Mouse (Mus musculus) small intestine, adult 2 months (tissue): ENCODE data around the gene Map3k7cl. TPM values are rescaled to one million over a fixed set of nuclear protein-coding genes. Genes with fewer than 3 reads are reported as not detected.

ENCODE experiments used
- H3K27ac ChIP-seq: fragments of 200-500 bp; 2 replicates; pipeline ENCODE4 v1.5.1; 2012; ENCODE audit warnings: low read depth, low read length, control low read depth, inconsistent platforms; ENCODE audit not compliant: insufficient read depth
- H3K27me3 ChIP-seq: fragments of 200-500 bp; 2 replicates; pipeline ENCODE4 v1.6.1; 2012; ENCODE audit warnings: mild to moderate bottlenecking, moderate library complexity, low read length, inconsistent platforms; ENCODE audit not compliant: control insufficient read depth, insufficient read depth
- H3K36me3 ChIP-seq: fragments of 200-500 bp; 2 replicates; pipeline ENCODE4 v1.6.1; 2012; ENCODE audit warnings: mild to moderate bottlenecking, low read length, control low read depth, inconsistent platforms; ENCODE audit not compliant: control insufficient read depth, insufficient read depth
- H3K4me1 ChIP-seq: fragments of 200-500 bp; 2 replicates; pipeline ENCODE4 v1.6.1; 2012; ENCODE audit warnings: low read length, inconsistent platforms, mixed read lengths; ENCODE audit not compliant: control insufficient read depth, insufficient read depth, insufficient read length
- H3K4me3 ChIP-seq: fragments of 200-500 bp; 2 replicates; pipeline ENCODE4 v1.5.1; 2012; ENCODE audit warnings: low read depth, mild to moderate bottlenecking, control low read depth, inconsistent platforms, low read length, moderate library complexity
- CTCF ChIP-seq: fragments of 200-500 bp; IDR thresholded peaks from 2 replicates; pipeline ENCODE4 v1.5.1; 2012; ENCODE audit warnings: low read depth, mild to moderate bottlenecking, control low read depth, inconsistent platforms, low read length, moderate library complexity, mixed read lengths; ENCODE audit not compliant: insufficient replicate concordance, insufficient read length; ENCODE audit errors: extremely low read depth
- POLR2A ChIP-seq: fragments of 200-500 bp; IDR thresholded peaks from 2 replicates; pipeline ENCODE4 v1.6.1; 2012; ENCODE audit warnings: low read depth, mild to moderate bottlenecking, control low read depth, inconsistent platforms, low read length, moderate library complexity
- WGBS: fragments of 180-500 bp; shearing (Covaris S2); methylation state at CpG from one replicate; pipeline ENCODE4 v1.1.7; 2018; 5-methylcytosine and 5-hydroxymethylcytosine counted together
- polyA plus RNA-seq: library from polyadenylated mRNA; depleted of rRNA; stranded (reverse); fragments of >200 nt; gene quantifications from 2 replicates; pipeline ENCODE4 v1.2.3, GENCODE M21; 2012

Gene Map3k7cl
- polyA plus RNA-seq, 1 experiment, result 0.19 TPM

DNA sequence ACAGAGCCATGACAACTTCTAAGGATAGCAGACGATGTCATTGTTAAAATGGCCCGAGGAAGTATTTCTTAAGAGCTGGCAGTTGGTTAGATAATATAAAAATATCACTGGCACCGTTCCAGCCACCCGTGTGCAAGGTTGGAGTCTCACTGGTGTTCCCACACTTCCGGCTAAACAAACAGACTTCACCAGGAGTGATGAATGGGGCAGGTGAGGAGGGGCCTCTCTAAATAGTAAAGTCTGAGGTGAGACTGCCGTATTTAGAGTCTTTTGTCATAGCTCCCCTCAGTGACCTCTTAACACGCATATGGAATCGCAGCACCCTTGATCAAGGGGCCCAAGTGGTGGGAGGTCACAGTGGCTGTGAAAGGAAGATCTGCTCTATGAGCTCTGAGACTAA, 3.2 kb downstream of the Map3k7cl start:
- no peaks in the 10 kb centered on the region for H3K27me3 ChIP-seq
- WGBS, result 19% methylated on average over 8 of the region's 8 CpGs
- no peak overlapping the region for H3K27ac ChIP-seq
- H3K36me3 ChIP-seq, result no peaks in the 10 kb centered on the region
- H3K4me1 ChIP-seq, result 0 out of 2 replicates have a peak, but pooled peaks cover 2% of the 10 kb centered on the region
- TF ChIP-seq CTCF, result no peak
- H3K4me3 ChIP-seq, result no peak overlapping the region

DNA sequence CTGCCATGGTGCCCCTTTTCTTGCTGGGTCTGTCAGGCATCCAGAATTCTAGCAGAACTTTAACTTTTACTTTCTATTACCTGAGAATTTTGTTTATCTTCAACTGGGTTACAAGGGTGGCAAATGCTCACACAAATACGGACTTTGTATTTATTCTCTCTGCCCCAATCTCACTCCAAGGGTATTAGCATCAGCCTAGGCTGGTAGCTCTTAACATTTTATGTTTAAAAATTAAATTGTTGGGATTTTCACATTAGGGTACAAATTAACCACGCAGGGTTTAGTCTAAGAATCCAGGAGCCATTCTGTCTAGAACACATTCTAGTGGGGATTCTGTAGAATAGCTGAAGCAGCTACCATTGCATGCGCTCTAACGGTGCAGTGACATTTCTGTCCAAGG, 8.4 kb downstream of the Map3k7cl start:
- 73% methylated on average over 4 of the region's 4 CpGs for WGBS
- no peak overlapping the region for H3K27ac ChIP-seq
- TF ChIP-seq CTCF, result no peak
- TF ChIP-seq POLR2A, result no peak

DNA sequence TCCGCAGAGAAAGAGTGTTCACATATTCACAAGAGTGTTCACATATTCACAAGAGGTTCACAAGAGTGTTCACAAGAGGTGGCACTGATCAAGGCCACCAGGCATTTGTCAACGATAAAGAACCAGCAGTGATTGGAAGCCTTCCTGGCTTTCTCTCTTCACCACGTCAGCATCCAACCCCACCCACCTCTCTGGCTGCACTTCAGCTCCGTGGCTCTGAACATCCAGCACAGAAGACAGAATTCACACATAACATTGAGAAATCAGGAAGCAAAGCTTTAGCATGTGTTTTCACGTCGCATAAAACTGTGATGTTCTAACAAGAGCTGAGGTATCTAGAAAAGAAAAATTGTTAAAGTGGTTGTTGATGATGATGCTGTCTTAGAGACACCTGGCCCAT, 10.4 kb downstream of the Map3k7cl start:
- 59% methylated on average over 6 of the region's 6 CpGs for WGBS
- Histone ChIP-seq H3K27ac (no peak overlapping the region), H3K27me3 (no peaks in the 10 kb centered on the region), H3K4me1 (no peaks in the 10 kb centered on the region), H3K36me3 (no peaks in the 10 kb centered on the region), H3K4me3 (no peak overlapping the region)
- TF ChIP-seq CTCF (no peak), POLR2A (no peak)

More for the DNA sequence above, 8.4 kb downstream of the Map3k7cl start:
- no peaks in the 10 kb centered on the region for H3K4me1 ChIP-seq
- H3K4me3 ChIP-seq, result no peak overlapping the region
- H3K27me3 ChIP-seq, result no peaks in the 10 kb centered on the region
- no peaks in the 10 kb centered on the region for H3K36me3 ChIP-seq

DNA sequence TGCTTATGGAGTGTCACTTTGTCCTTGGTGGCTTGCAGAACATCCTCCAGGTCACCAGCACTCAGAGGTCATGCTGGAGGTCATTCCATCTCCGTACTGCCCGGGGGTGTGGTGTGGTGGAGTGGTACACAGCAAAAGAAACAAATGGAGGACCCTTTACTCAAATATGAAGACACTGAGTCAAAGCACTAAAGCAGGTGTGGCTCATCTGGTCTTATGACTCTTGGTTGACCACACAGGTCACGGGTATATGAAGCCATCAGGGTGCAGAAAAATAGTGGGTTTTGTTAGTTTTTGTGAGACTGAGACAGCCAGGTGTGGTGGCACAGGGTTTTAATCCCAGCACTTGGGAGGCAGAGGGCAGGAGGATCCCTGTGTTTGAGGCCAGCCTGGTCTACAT, 11.4 kb downstream of the Map3k7cl start:
- Histone ChIP-seq H3K27ac (no peak overlapping the region), H3K4me1 (no peaks in the 10 kb centered on the region), H3K4me3 (no peak overlapping the region), H3K36me3 (no peaks in the 10 kb centered on the region), H3K27me3 (no peaks in the 10 kb centered on the region)
- WGBS, result 87% methylated on average over 3 of the region's 3 CpGs
- TF ChIP-seq CTCF (no peak), POLR2A (no peak)

DNA sequence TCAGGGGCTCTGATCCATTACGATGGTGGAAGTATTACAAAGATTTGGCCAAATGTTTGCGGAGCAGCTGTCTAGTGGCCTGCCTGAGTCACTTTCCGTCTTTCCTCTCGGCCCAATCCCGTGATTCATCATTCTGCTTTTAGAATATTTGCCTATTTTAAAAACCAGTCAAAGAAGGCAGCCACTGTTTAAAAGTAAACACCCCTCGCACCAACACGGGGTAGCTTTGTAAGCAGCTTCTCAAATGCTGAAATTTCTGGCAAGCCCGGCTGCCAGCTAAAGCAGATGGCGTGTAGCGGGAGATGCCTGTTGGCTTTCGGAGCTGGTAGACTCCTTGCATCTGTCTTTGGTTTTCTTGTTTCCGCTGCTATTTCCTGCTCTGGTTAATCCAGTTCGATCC, 14.4 kb downstream of the Map3k7cl start:
- H3K4me3 ChIP-seq, result no peak overlapping the region
- H3K36me3 ChIP-seq, result no peaks in the 10 kb centered on the region
- WGBS, result 79% methylated on average over 13 of the region's 13 CpGs
- no peak for TF ChIP-seq POLR2A
- no peak for TF ChIP-seq CTCF
- no peaks in the 10 kb centered on the region for H3K27me3 ChIP-seq
- no peaks in the 10 kb centered on the region for H3K4me1 ChIP-seq
- H3K27ac ChIP-seq, result no peak overlapping the region

DNA sequence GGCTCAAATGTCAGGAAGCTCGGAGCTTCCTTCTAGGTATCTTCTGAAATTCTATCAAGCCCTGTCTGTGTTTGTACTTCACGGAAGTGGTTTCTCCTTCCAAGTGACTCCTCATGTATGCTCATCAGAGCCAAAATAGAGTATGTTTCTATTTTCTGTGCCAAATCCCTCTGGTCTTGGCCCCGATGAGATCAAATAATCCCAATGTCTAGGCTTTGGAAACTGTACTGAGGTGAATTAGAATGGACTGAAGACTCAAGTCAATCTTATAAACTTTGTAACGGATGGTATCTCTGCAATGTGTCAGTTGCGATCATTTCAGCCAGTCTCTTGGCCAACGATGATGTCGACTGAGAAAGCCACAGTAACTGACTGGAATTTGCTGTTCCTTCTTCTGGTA, 15.1 kb downstream of the Map3k7cl start:
- 82% methylated on average over 7 of the region's 7 CpGs for WGBS
- Histone ChIP-seq H3K36me3 (no peaks in the 10 kb centered on the region), H3K4me3 (no peak overlapping the region), H3K27me3 (no peaks in the 10 kb centered on the region), H3K27ac (no peak overlapping the region), H3K4me1 (no peaks in the 10 kb centered on the region)
- TF ChIP-seq POLR2A (no peak), CTCF (no peak)

DNA sequence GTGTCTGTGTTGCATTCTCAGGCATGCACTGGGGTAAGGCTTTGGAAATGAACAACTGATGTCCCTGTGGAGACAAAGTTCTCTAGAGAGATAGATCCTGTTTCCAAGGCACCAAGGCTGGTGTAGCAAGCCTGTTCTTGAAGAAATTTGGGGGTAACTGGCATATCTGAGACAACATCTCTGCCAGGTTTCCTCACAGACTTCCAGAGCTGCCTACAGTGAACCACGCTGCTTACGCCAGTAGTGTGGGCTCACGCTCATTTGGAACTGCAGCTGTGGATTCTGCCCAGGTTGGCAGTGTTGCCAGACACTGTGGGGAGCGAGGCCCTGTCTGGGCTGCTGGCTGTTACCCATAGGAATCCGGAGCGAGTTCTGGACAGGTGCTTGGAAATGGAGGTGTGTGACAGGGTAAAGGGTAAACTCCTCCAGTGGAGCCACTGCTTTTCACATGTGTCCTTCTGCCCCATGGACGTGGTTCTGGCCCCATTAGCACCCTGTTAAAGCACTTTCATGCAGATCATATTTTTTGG, 16.5 kb downstream of the Map3k7cl start:
- Histone ChIP-seq H3K4me1 (no peaks in the 10 kb centered on the region), H3K27me3 (no peaks in the 10 kb centered on the region), H3K27ac (no peak overlapping the region), H3K4me3 (no peak overlapping the region), H3K36me3 (no peaks in the 10 kb centered on the region)
- TF ChIP-seq POLR2A, result no peak
- no peak for TF ChIP-seq CTCF
- 69% methylated on average over 7 of the region's 7 CpGs for WGBS

DNA sequence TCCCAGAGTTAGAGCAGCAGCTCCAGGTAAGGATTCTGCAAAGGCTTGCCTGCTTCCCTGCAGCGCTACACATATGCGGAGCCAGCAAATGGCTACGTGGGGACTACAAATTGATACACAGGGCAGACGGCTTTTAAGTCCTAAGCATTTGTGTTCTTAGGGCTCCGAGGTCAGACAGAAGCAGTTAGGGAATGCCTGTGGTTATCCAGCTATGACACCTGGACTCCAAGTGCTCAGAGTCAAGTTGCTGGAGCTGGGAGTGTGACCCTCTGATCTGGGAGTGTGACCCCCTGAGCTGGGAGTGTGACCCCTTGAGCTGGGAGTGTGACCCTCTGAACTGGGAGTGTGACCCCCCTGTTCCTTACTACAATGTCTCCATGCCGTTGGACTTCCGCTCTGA, 17.2 kb downstream of the Map3k7cl start:
- H3K4me1 ChIP-seq, result no peaks in the 10 kb centered on the region
- WGBS, result 81% methylated on average over 7 of the region's 7 CpGs
- H3K27ac ChIP-seq, result no peak overlapping the region
- H3K36me3 ChIP-seq, result no peaks in the 10 kb centered on the region
- no peak overlapping the region for H3K4me3 ChIP-seq
- H3K27me3 ChIP-seq, result no peaks in the 10 kb centered on the region
- TF ChIP-seq CTCF (no peak), POLR2A (no peak)
